Mouse (Mus musculus) hindbrain, embryonic 13.5 days (tissue): ENCODE results near the gene Ank3. TPM values are rescaled to one million over a fixed set of nuclear protein-coding genes. Genes with fewer than 3 reads are reported as not detected.
"Not testable (repeated sequence)": the region's sequence is repeated elsewhere in the genome, so short reads cannot be mapped to it uniquely, and the experiment has no call there.

Experiments used
- ATAC-seq: fragments of 200-750 bp; cut with Nextera tagmentation; 2 replicates; pipeline ENCODE4 v1.8.0; 2017; ENCODE audit warnings: moderate TSS enrichment; ENCODE audit not compliant: low FRiP score
- H3K27ac ChIP-seq: fragments of 300-500 bp; sonication (generic); 2 replicates; pipeline ENCODE4 v1.5.1; 2015; ENCODE audit warnings: inconsistent platforms, mild to moderate bottlenecking, moderate library complexity
- H3K27me3 ChIP-seq: fragments of 300-500 bp; sonication (generic); 2 replicates; pipeline ENCODE4 v1.6.1; 2015; ENCODE audit warnings: mild to moderate bottlenecking, inconsistent platforms
- H3K36me3 ChIP-seq: fragments of 300-500 bp; sonication (generic); 2 replicates; pipeline ENCODE4 v1.6.1; 2015; ENCODE audit warnings: mild to moderate bottlenecking, inconsistent platforms
- H3K4me1 ChIP-seq: fragments of 300-500 bp; sonication (generic); replicated peaks from 2 replicates; pipeline ENCODE4 v1.6.1; 2015; ENCODE audit warnings: inconsistent platforms
- H3K4me2 ChIP-seq: fragments of 300-500 bp; sonication (generic); 2 replicates; pipeline ENCODE4 v1.6.1; 2015; ENCODE audit warnings: inconsistent platforms, mild to moderate bottlenecking, moderate library complexity
- H3K4me3 ChIP-seq: fragments of 300-500 bp; sonication (generic); 2 replicates; pipeline ENCODE4 v1.5.1; 2015; ENCODE audit warnings: mild to moderate bottlenecking, inconsistent platforms
- H3K9ac ChIP-seq: fragments of 300-500 bp; sonication (generic); 2 replicates; pipeline ENCODE4 v1.6.1; 2015; ENCODE audit warnings: mild to moderate bottlenecking, inconsistent platforms
- H3K9me3 ChIP-seq: fragments of 300-500 bp; sonication (generic); 2 replicates; pipeline ENCODE4 v1.6.1; 2016; ENCODE audit warnings: inconsistent platforms
- WGBS: fragments of 180-500 bp; shearing (Covaris S2); methylation state at CpG from one replicate; pipeline ENCODE4 v1.1.7; 2015; 5-methylcytosine and 5-hydroxymethylcytosine counted together
- polyA plus RNA-seq: library from polyadenylated mRNA; unstranded; fragments of >200 nt; fragmentation: Nextera tagmentation; extraction: Ambion mirVana; gene quantifications from 2 replicates; pipeline ENCODE4 v1.2.1, GENCODE M21; 2015

The Ank3 gene
- polyA plus RNA-seq, 1 experiment from 2014 or later: 114 TPM

GRCm38 (mm10) chr10:69902024-69902423 is 503.5 kb downstream of the Ank3 start:
- H3K4me2 ChIP-seq: no peak overlapping the region
- WGBS: 91% methylated on average over 6 of the region's 6 CpGs
- H3K4me3 ChIP-seq: no peak overlapping the region
- H3K27ac ChIP-seq: no peak overlapping the region
- H3K9me3 ChIP-seq: no peaks in the 10 kb centered on the region
- H3K27me3 ChIP-seq: no peaks in the 10 kb centered on the region
- H3K36me3 ChIP-seq: peaks cover 71% of the 10 kb centered on the region
- no peak overlapping the region for H3K9ac ChIP-seq
- H3K4me1 ChIP-seq: no peaks in the 10 kb centered on the region
- ATAC-seq: no peak

- Histone ChIP-seq H3K4me2 (no peak overlapping the region), H3K27ac (no peak overlapping the region), H3K36me3 (peaks cover 58% of the 10 kb centered on the region), H3K27me3 (no peaks in the 10 kb centered on the region), H3K9me3 (no peaks in the 10 kb centered on the region), H3K4me1 (no peaks in the 10 kb centered on the region), H3K4me3 (no peak overlapping the region), H3K9ac (no peak overlapping the region)
- 76% methylated on average over 10 of the region's 10 CpGs for WGBS
- no peak for ATAC-seq
Observed at GRCm38 (mm10) chr10:69904321-69904720, 505.7 kb downstream of the Ank3 start.

- Histone ChIP-seq H3K4me1 (no peaks in the 10 kb centered on the region), H3K4me2 (no peak overlapping the region), H3K27ac (no peak overlapping the region), H3K4me3 (no peak overlapping the region), H3K9me3 (no peaks in the 10 kb centered on the region), H3K36me3 (peaks cover 34% of the 10 kb centered on the region), H3K27me3 (no peaks in the 10 kb centered on the region), H3K9ac (no peak overlapping the region)
- ATAC-seq: 0 out of 2 replicates have a peak, but pooled peaks have one; percentile 43
- 49% methylated on average over 12 of the region's 12 CpGs for WGBS
Observed at GRCm38 (mm10) chr10:69907795-69908764, 509.5 kb downstream of the Ank3 start.

GRCm38 (mm10) chr10:69909856-69910255 is 511.3 kb downstream of the Ank3 start:
- Histone ChIP-seq H3K27me3 (no peaks in the 10 kb centered on the region), H3K36me3 (peaks cover 29% of the 10 kb centered on the region), H3K27ac (no peak overlapping the region), H3K4me3 (no peak overlapping the region), H3K9me3 (no peaks in the 10 kb centered on the region), H3K9ac (no peak overlapping the region), H3K4me1 (no peaks in the 10 kb centered on the region), H3K4me2 (no peak overlapping the region)
- WGBS: 85% methylated on average over 4 of the region's 4 CpGs
- ATAC-seq: no peak

DNA sequence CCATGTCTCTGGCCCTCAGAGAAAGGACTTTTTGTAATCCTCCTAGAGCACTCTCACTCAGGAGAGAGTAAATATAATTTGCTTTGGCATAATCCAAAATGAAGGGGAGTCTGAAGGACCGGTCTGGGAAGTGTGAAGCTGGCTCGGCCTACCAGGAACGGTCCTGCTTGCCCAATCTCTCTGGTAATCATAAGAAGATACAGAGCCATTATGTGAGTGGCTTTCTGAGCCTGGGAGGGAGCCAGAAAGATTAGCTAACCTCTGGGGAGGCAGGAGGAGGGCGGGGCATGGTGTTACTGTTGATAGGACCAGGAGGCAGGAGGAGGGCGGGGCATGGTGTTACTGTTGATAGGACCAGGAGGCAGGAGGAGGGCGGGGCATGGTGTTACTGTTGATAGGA is 511.7 kb downstream of the Ank3 start:
- H3K27me3 ChIP-seq, H3K9me3 ChIP-seq, H3K9ac ChIP-seq, H3K4me2 ChIP-seq, H3K4me1 ChIP-seq, H3K27ac ChIP-seq, H3K4me3 ChIP-seq: not testable (repeated sequence)
- 19% methylated on average over 5 of the region's 6 CpGs for WGBS
- H3K36me3 ChIP-seq: peaks cover 27% of the 10 kb centered on the region
- 0 out of 2 replicates have a peak, but pooled peaks have one; percentile 36 for ATAC-seq

GRCm38 (mm10) chr10:69910726-69911125 is 512.2 kb downstream of the Ank3 start:
- H3K9me3 ChIP-seq, H3K4me1 ChIP-seq, H3K4me3 ChIP-seq, ATAC-seq, H3K4me2 ChIP-seq, H3K27ac ChIP-seq, H3K27me3 ChIP-seq, H3K9ac ChIP-seq: not testable (repeated sequence)
- H3K36me3 ChIP-seq: peaks cover 26% of the 10 kb centered on the region
- WGBS: 44% methylated on average over 6 of the region's 7 CpGs

DNA sequence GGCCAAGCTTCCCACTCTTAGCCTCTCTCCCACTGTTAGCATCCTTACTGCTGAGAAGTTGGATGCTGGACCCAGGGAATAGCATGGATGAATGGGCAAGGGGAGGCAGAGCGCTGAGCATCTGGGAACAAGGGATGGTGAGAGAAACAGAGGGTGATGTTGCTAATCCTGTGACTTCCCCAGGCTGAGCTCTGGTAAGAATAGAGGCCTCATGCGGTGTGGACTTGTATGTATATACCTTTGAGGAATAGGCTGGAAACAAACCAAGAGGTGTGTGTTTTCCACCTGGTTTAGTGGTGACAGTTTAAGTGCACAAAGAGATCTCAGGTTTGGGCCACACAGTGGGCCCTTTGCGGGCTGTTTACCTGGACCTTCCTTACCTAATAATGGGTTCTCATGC is 517.0 kb downstream of the Ank3 start:
- H3K4me2 ChIP-seq: no peak overlapping the region
- H3K4me3 ChIP-seq: no peak overlapping the region
- 77% methylated on average over 3 of the region's 3 CpGs for WGBS
- H3K4me1 ChIP-seq: no peaks in the 10 kb centered on the region
- H3K36me3 ChIP-seq: peaks cover 45% of the 10 kb centered on the region
- H3K9ac ChIP-seq: no peak overlapping the region
- no peaks in the 10 kb centered on the region for H3K27me3 ChIP-seq
- no peaks in the 10 kb centered on the region for H3K9me3 ChIP-seq
- ATAC-seq: no peak
- H3K27ac ChIP-seq: no peak overlapping the region

DNA sequence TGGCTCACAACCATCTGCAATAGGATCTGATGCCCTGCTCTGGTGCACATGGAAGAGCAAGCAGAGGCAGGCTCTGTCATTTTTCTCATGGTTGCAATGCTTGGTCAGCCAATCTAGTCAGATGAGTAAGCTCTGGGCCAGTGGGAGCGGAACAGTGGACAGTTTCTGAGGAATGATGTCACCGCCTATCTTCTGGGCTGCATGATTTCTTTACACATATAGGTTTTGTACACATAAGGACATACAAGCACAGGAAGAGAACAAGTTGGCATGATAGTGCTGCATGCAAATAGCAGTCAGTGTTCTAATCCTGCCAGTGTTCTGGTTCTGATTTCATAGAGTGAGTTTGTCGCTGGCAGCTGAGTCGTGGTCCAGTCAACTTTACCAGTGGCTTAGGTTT is 517.6 kb downstream of the Ank3 start:
- no peaks in the 10 kb centered on the region for H3K9me3 ChIP-seq
- WGBS: 92% methylated on average over 4 of the region's 4 CpGs
- H3K27ac ChIP-seq: no peak overlapping the region
- H3K27me3 ChIP-seq: no peaks in the 10 kb centered on the region
- H3K9ac ChIP-seq: no peak overlapping the region
- no peak overlapping the region for H3K4me3 ChIP-seq
- H3K4me1 ChIP-seq: no peaks in the 10 kb centered on the region
- no peak overlapping the region for H3K4me2 ChIP-seq
- ATAC-seq: no peak
- H3K36me3 ChIP-seq: peaks cover 48% of the 10 kb centered on the region

DNA sequence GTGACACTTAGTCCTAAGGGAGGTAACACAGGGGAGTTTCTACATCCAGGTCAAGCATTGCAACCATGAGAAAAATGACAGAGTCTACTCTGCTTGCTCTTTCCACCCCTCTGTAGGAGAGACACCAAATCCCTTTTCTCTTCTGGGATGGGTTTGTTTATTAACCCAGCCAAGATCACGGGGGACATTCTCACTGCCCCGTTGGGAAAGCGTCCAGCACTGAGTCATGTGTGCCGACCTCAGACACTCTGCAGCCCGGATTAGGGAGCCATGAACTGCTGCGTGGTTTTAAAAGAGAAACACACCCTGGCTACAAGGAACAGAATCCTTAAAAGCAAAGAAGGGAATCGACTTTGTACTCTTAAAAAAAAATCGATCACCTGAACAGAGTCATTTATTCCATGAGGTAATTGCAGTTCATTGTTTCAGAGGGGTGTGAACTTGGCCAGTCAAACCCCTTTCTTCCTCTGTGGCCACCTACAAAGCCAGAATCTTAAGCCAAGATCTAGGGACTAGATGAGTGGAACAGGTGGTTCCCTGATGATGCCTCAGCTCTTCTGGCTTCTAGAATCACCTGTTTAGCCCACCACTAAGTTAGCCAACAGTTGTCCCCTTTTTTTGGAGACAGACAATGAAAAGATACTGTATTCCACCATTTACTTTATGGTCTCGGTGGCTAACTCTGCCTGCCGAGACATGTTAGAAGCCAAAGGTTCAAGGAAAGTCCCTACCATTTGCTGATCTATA is 518.3 kb downstream of the Ank3 start:
- H3K9ac ChIP-seq: no peak overlapping the region
- ATAC-seq: no peak
- H3K4me1 ChIP-seq: no peaks in the 10 kb centered on the region
- H3K27me3 ChIP-seq: no peaks in the 10 kb centered on the region
- H3K27ac ChIP-seq: no peak overlapping the region
- peaks cover 48% of the 10 kb centered on the region for H3K36me3 ChIP-seq
- no peaks in the 10 kb centered on the region for H3K9me3 ChIP-seq
- 87% methylated on average over 10 of the region's 10 CpGs for WGBS
- H3K4me2 ChIP-seq: no peak overlapping the region
- H3K4me3 ChIP-seq: no peak overlapping the region

DNA sequence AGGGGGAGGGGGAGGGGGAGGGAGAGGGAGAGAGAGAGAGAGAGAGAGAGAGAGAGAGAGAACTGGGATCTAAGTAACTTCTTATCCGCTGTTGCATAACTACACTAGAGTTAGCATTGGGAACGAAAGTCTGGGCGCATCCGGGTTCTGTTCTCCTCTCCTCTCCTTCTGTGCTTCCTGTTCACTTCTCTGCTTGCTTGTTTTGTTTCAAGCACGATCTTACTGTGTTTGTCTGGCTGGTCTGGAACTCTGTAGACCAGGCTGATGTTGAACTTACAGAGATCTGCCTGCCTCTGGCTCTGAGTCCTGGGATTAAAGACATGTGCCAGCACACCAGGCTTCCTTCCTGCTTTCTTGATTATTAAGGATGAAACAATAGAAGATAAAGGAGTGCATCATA is 519.1 kb downstream of the Ank3 start:
- no peaks in the 10 kb centered on the region for H3K9me3 ChIP-seq
- H3K36me3 ChIP-seq: peaks cover 49% of the 10 kb centered on the region
- H3K4me3 ChIP-seq: no peak overlapping the region
- 90% methylated on average over 5 of the region's 5 CpGs for whole genome bisulfite sequencing
- H3K9ac ChIP-seq: no peak overlapping the region
- ATAC-seq: no peak
- no peak overlapping the region for H3K4me2 ChIP-seq
- H3K27me3 ChIP-seq: 0 out of 2 replicates have a peak, but pooled peaks cover 4% of the 10 kb centered on the region
- H3K27ac ChIP-seq: no peak overlapping the region
- H3K4me1 ChIP-seq: no peaks in the 10 kb centered on the region

DNA sequence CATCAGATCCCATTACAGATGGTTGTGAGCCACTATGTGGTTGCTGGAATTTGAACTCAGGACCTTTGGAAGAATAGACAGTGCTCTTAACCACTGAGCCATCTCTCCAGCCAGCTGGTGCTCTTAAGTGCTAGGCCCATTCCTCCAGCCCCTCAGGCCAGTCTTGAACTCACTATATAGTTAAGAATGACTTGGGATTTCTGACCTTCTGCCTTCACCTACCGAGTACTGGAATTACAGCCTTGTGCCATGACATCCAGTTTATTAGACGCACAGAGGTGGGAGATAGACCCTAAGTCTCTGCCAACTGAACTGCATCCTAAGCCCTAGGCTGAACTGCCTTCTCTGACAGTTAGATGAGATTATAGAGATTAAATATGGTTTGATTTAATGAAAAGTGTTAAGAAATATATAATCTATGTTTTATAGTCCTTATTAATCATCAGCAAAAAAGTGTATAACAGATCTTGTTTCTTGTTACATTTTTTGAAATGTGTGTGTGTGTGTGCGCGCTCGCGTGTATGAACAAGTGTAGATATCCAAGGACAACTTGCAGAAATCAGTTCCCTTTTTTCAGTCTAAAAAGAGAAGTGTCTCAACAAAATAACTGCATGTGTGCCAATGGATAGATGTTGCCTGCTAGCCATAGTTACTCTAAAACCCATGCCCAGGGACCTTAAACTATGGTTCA is 520.0 kb downstream of the Ank3 start:
- no peak for ATAC-seq
- WGBS: 97% methylated on average over 6 of the region's 6 CpGs
- no peak overlapping the region for H3K9ac ChIP-seq

GRCm38 (mm10) chr10:69919152-69919492 is 520.5 kb downstream of the Ank3 start:
- WGBS: 85% methylated on average over 5 of the region's 5 CpGs
- H3K4me3 ChIP-seq: no peak overlapping the region
- peaks cover 42% of the 10 kb centered on the region for H3K36me3 ChIP-seq
- no peak overlapping the region for H3K4me2 ChIP-seq
- H3K9me3 ChIP-seq: no peaks in the 10 kb centered on the region
- H3K4me1 ChIP-seq: peaks cover 4% of the 10 kb centered on the region
- H3K27ac ChIP-seq: no peak overlapping the region
- no peak for ATAC-seq
- 0 out of 2 replicates have a peak, but pooled peaks cover 4% of the 10 kb centered on the region for H3K27me3 ChIP-seq
- no peak overlapping the region for H3K9ac ChIP-seq

More for the DNA sequence above, 520.0 kb downstream of the Ank3 start:
- Histone ChIP-seq H3K27ac (no peak overlapping the region), H3K4me3 (no peak overlapping the region), H3K9me3 (no peaks in the 10 kb centered on the region), H3K4me1 (no peaks in the 10 kb centered on the region), H3K27me3 (0 out of 2 replicates have a peak, but pooled peaks cover 4% of the 10 kb centered on the region), H3K4me2 (no peak overlapping the region), H3K36me3 (peaks cover 46% of the 10 kb centered on the region)
